Mouse (Mus musculus) limb, embryonic 12.5 days (tissue): ENCODE data around the gene Crot. TPM values are rescaled to one million over a fixed set of nuclear protein-coding genes. Genes with fewer than 3 reads are reported as not detected.
"Not testable (repeated sequence)": the region's sequence is repeated elsewhere in the genome, so short reads cannot be mapped to it uniquely, and the experiment has no call there.

ENCODE experiments used
- ATAC-seq: fragments of 200-750 bp; cut with Nextera tagmentation; 2 replicates; pipeline ENCODE4 v1.8.0; 2017; ENCODE audit warnings: low read depth, moderate TSS enrichment; ENCODE audit not compliant: insufficient number of reproducible peaks, insufficient read depth, low FRiP score, low TSS enrichment
- H3K27ac ChIP-seq: fragments of 300-500 bp; sonication (generic); 2 replicates; pipeline ENCODE4 v1.5.1; 2016; ENCODE audit warnings: mild to moderate bottlenecking, moderate library complexity
- H3K27me3 ChIP-seq: fragments of 300-500 bp; sonication (generic); 2 replicates; pipeline ENCODE4 v1.6.1; 2016; ENCODE audit warnings: mild to moderate bottlenecking, moderate library complexity
- H3K36me3 ChIP-seq: fragments of 300-500 bp; sonication (generic); 2 replicates; pipeline ENCODE4 v1.6.1; 2016; ENCODE audit warnings: mild to moderate bottlenecking, moderate library complexity
- H3K4me1 ChIP-seq: fragments of 300-500 bp; sonication (generic); replicated peaks from 2 replicates; pipeline ENCODE4 v1.6.1; 2016
- H3K4me2 ChIP-seq: fragments of 300-500 bp; sonication (generic); 2 replicates; pipeline ENCODE4 v1.6.1; 2016; ENCODE audit warnings: mild to moderate bottlenecking, moderate library complexity
- H3K4me3 ChIP-seq: fragments of 300-500 bp; sonication (generic); replicated peaks from 2 replicates; pipeline ENCODE4 v1.5.1; 2016; ENCODE audit warnings: mild to moderate bottlenecking
- H3K9ac ChIP-seq: fragments of 300-500 bp; sonication (generic); replicated peaks from 2 replicates; pipeline ENCODE4 v1.6.1; 2016; ENCODE audit warnings: mild to moderate bottlenecking, moderate library complexity
- H3K9me3 ChIP-seq: fragments of 300-500 bp; sonication (generic); 2 replicates; pipeline ENCODE4 v1.6.1; 2016; ENCODE audit warnings: mild to moderate bottlenecking, moderate library complexity
- WGBS: fragments of 180-500 bp; shearing (Covaris S2); methylation state at CpG from one replicate; pipeline ENCODE4 v1.1.7; 2016; 5-methylcytosine and 5-hydroxymethylcytosine counted together
- polyA plus RNA-seq: library from polyadenylated mRNA; unstranded; fragments of >200 nt; fragmentation: Nextera tagmentation; extraction: Ambion mirVana; gene quantifications from 2 replicates; pipeline ENCODE4 v1.2.1, GENCODE M21; 2016

Gene Crot
- polyA plus RNA-seq, 1 experiment from 2014 or later: 49.9 TPM

DNA sequence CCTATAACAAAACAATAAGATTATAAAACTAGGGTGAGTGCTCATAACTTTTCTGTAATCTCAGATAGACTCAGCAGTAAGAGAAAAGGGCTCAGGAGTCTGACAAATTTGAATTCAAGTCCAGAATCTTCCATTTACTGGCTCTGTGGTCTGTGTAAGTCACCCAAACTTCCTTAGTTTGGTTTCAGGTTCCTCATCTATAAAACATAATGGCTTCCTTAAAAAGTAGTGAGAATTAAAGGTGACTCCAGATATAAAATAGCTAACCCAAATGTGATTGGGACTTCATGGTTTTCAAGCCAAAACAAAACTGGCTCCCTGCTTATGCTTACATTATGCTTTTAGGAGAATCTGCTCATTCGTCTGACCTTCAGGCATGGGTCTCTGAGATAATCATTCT is 35.5 kb upstream of the Crot start:
- WGBS: 86% methylated on average over 1 of the region's 1 CpGs
- no peak overlapping the region for H3K4me2 ChIP-seq
- H3K27ac ChIP-seq: no peak overlapping the region
- H3K9me3 ChIP-seq: no peaks in the 10 kb centered on the region
- H3K4me1 ChIP-seq: no peaks in the 10 kb centered on the region
- H3K27me3 ChIP-seq: no peaks in the 10 kb centered on the region
- no peak for ATAC-seq
- H3K9ac ChIP-seq: no peak overlapping the region
- no peak overlapping the region for H3K4me3 ChIP-seq
- H3K36me3 ChIP-seq: no peaks in the 10 kb centered on the region

DNA sequence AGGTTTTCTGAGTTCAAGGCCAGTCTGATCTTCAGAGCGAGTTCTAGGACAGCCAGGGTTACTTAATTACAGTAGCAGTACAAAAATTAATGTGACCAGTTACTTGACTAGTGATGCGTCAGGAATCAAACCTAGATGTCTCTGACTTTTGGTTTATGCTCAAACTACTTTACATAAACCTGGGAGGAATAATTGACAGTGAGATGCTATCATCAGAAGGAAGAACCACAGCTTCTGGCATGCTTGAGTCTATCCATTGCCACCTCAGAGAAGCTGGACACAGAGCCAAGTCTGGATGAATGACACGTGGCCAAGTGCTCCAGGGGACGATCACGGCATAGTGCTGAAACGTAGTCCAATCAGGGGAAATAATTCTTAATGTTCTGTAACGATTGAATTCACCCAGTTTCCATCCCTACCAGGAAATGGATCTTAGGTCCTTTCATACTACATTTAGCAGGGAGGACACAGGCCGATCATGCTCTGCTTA is 35.0 kb upstream of the Crot start:
- Histone ChIP-seq H3K9me3 (no peaks in the 10 kb centered on the region), H3K4me3 (no peak overlapping the region), H3K9ac (no peak overlapping the region), H3K4me2 (no peak overlapping the region), H3K4me1 (no peaks in the 10 kb centered on the region), H3K27me3 (no peaks in the 10 kb centered on the region), H3K27ac (no peak overlapping the region), H3K36me3 (no peaks in the 10 kb centered on the region)
- 84% methylated on average over 8 of the region's 8 CpGs for WGBS
- no peak for ATAC-seq

GRCm38 (mm10) chr5:9028266-9028841 is 31.2 kb upstream of the Crot start:
- no peaks in the 10 kb centered on the region for H3K27me3 ChIP-seq
- H3K36me3 ChIP-seq: no peaks in the 10 kb centered on the region
- H3K4me2 ChIP-seq: no peak overlapping the region
- ATAC-seq: no peak
- no peaks in the 10 kb centered on the region for H3K9me3 ChIP-seq
- H3K27ac ChIP-seq: no peak overlapping the region
- H3K4me3 ChIP-seq: no peak overlapping the region
- 93% methylated on average over 1 of the region's 1 CpGs for WGBS
- no peaks in the 10 kb centered on the region for H3K4me1 ChIP-seq
- no peak overlapping the region for H3K9ac ChIP-seq

- Histone ChIP-seq H3K36me3 (no peaks in the 10 kb centered on the region), H3K27ac (no peak overlapping the region), H3K4me2 (no peak overlapping the region), H3K4me3 (no peak overlapping the region), H3K9ac (no peak overlapping the region), H3K9me3 (no peaks in the 10 kb centered on the region), H3K27me3 (no peaks in the 10 kb centered on the region), H3K4me1 (no peaks in the 10 kb centered on the region)
- 77% methylated on average over 3 of the region's 3 CpGs for WGBS
- ATAC-seq: no peak
Observed at GRCm38 (mm10) chr5:9015352-9015751, 18.2 kb upstream of the Crot start.

GRCm38 (mm10) chr5:9014774-9015173 is 17.6 kb upstream of the Crot start:
- no peaks in the 10 kb centered on the region for H3K27me3 ChIP-seq
- no peak for ATAC-seq
- H3K4me1 ChIP-seq: no peaks in the 10 kb centered on the region
- no peaks in the 10 kb centered on the region for H3K9me3 ChIP-seq
- WGBS: 70% methylated on average over 3 of the region's 3 CpGs
- H3K36me3 ChIP-seq: no peaks in the 10 kb centered on the region
- H3K9ac ChIP-seq: no peak overlapping the region
- no peak overlapping the region for H3K4me2 ChIP-seq
- H3K27ac ChIP-seq: no peak overlapping the region
- no peak overlapping the region for H3K4me3 ChIP-seq

GRCm38 (mm10) chr5:9011374-9011773 is 14.2 kb upstream of the Crot start:
- no peak for ATAC-seq
- Histone ChIP-seq H3K4me2 (no peak overlapping the region), H3K9me3 (no peaks in the 10 kb centered on the region), H3K27ac (no peak overlapping the region; the same call in 1 of the 2 replicates), H3K9ac (no peak overlapping the region), H3K4me3 (no peak overlapping the region), H3K27me3 (no peaks in the 10 kb centered on the region), H3K36me3 (no peaks in the 10 kb centered on the region), H3K4me1 (no peaks in the 10 kb centered on the region)
- 71% methylated on average over 8 of the region's 8 CpGs for WGBS

- Histone ChIP-seq H3K27ac (no peak overlapping the region), H3K4me3 (no peak overlapping the region)
- 92% methylated on average over 1 of the region's 1 CpGs for WGBS
Observed at GRCm38 (mm10) chr5:9010166-9010565, 13.0 kb upstream of the Crot start.

DNA sequence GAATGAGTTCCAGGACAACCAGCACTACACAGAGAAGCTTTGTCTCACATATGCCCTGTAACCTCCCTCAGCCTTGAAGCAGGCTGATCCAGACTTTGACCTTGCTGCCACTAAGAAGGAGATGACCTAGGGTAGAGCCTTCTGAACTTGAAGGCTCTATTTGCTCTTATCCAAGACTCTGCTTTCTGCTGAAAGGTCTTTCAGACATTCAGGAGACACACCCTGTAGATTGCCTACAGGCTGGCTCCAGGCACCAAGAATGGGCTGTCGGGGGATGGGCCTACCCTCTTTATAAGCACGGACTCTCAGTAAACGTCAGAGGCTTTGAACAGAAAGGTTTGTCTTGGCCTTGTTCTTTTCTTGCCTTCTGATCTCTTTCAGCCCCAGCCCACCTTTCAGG is 9.5 kb upstream of the Crot start:
- 59% methylated on average over 3 of the region's 3 CpGs for WGBS
- H3K9me3 ChIP-seq, H3K4me3 ChIP-seq, H3K27me3 ChIP-seq, ATAC-seq, H3K9ac ChIP-seq, H3K4me2 ChIP-seq, H3K36me3 ChIP-seq, H3K4me1 ChIP-seq, H3K27ac ChIP-seq: not testable (repeated sequence)

More at GRCm38 (mm10) chr5:9010166-9010565, 13.0 kb upstream of the Crot start:
- no peaks in the 10 kb centered on the region for H3K9me3 ChIP-seq
- H3K9ac ChIP-seq: no peak overlapping the region
- H3K4me2 ChIP-seq: no peak overlapping the region
- no peak for ATAC-seq
- H3K36me3 ChIP-seq: no peaks in the 10 kb centered on the region
- no peaks in the 10 kb centered on the region for H3K4me1 ChIP-seq
- H3K27me3 ChIP-seq: no peaks in the 10 kb centered on the region

GRCm38 (mm10) chr5:9000006-9000405 is 2.9 kb upstream of the Crot start:
- H3K27ac ChIP-seq, H3K27me3 ChIP-seq, H3K4me3 ChIP-seq, ATAC-seq, H3K9ac ChIP-seq, H3K4me2 ChIP-seq, H3K4me1 ChIP-seq, H3K9me3 ChIP-seq, H3K36me3 ChIP-seq: not testable (repeated sequence)
- WGBS: 36% methylated on average over 7 of the region's 7 CpGs

DNA sequence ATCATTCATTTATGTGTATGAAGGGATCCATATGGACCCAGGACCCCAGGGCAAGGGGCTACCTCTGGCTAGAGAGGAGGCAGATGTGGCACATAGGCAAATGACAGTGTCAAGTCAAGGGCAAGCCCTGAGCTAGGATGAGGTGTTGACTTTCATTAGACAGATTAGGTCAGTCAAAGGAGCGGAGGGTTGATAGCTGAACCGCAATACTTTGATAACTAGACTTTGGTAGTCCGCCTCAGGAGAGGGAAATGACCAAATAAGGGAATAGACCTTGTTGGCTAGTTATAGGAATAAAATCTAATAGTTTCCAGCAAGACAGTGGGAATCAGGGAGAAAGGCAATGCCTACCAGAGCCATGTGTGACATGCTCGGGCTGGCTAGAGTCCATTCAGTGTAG is 2.0 kb upstream of the Crot start:
- H3K36me3 ChIP-seq: no peaks in the 10 kb centered on the region
- H3K27me3 ChIP-seq: no peaks in the 10 kb centered on the region
- H3K4me3 ChIP-seq: no peak overlapping the region
- ATAC-seq: no peak
- 74% methylated on average over 4 of the region's 4 CpGs for WGBS
- H3K9ac ChIP-seq: no peak overlapping the region
- 0 out of 2 replicates have a peak, but pooled peaks cover 4% of the 10 kb centered on the region for H3K9me3 ChIP-seq
- H3K4me2 ChIP-seq: no peak overlapping the region
- H3K4me1 ChIP-seq: peaks cover 8% of the 10 kb centered on the region; the same call in 1 of the 2 replicates
- H3K27ac ChIP-seq: no peak overlapping the region

DNA sequence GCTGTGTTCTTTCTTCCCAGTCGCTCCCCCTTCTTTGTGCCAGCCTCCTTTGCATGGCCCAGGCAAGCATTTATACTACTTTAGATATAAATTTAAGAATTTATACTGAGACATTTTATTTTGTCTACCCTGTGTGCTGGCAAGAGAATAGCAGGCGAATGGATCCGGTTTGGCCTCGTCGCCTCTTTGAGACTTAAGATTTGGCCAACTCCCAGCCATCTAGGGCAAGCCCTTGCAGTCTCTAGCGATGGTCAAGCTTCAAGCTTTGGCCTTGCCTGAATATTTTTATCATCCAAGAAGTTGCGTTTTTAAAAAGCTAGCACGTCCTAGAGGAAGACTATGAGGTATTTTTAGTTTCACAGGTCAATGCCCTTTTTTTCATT is 380 bp upstream of the Crot start:
- Histone ChIP-seq H3K4me1 (peaks cover 8% of the 10 kb centered on the region; the same call in 1 of the 2 replicates), H3K27me3 (no peaks in the 10 kb centered on the region), H3K36me3 (peaks cover 7% of the 10 kb centered on the region; the same call in 1 of the 2 replicates), H3K4me2 (peak overlapping the region; percentile 60), H3K4me3 (peak overlapping the region; percentile 72), H3K27ac (peak overlapping the region; percentile 93), H3K9me3 (no peaks in the 10 kb centered on the region), H3K9ac (peak overlapping the region; percentile 86)
- no peak for ATAC-seq
- 13% methylated on average over 8 of the region's 8 CpGs for WGBS
